In genomic region chr2:7073730-7074129, GRCm38 (mm10) we compare ENCODE assay signal across 17 mouse cellular contexts.
"Had no signal": no experiment of that assay in that cellular context is flagged by ENCODE, and none has a peak within 500 bp of the region (broad histone marks: within the 10 kb centered on the region; RNA-seq: fewer than 3 reads in every experiment).

No protein-coding gene starts in this region.

- H3K9ac ChIP-seq: liver, embryonic 15.5 days; midbrain, embryonic 15.5 days; neural tube, embryonic 12.5 days had no signal

- H3K4me1 ChIP-seq: liver, embryonic 15.5 days; megakaryocyte, embryonic 14.5 days; midbrain, embryonic 15.5 days; neural tube, embryonic 12.5 days had no signal

- H3K4me3 ChIP-seq: limb, embryonic 10.5 days; liver, embryonic 15.5 days; megakaryocyte, embryonic 14.5 days; midbrain, embryonic 15.5 days; neural tube, embryonic 12.5 days had no signal

- DNase-seq: kidney, adult 9 months; retina, postnatal 1 day; right cerebral cortex, postnatal 4 days; spleen, adult 18-20 months; thymus, adult 18-20 months; thymus, postnatal 14 days had no signal

- H3K27ac ChIP-seq: limb, embryonic 10.5 days; liver, embryonic 15.5 days; macrophage; midbrain, embryonic 15.5 days; neural tube, embryonic 12.5 days had no signal

- H3K27me3 ChIP-seq: liver, embryonic 15.5 days; megakaryocyte, embryonic 14.5 days; midbrain, embryonic 15.5 days; neural tube, embryonic 12.5 days had no signal

- H3K4me2 ChIP-seq: liver, embryonic 11.5 days; liver, embryonic 15.5 days; midbrain, embryonic 11.5 days; midbrain, embryonic 15.5 days; neural tube, embryonic 12.5 days had no signal

- H3K9me3 ChIP-seq: liver, embryonic 15.5 days had no signal

- ATAC-seq: inflammation-experienced regulatory T-cells, adult 6 months; intestine, postnatal 0 days; lung, postnatal 0 days; midbrain, embryonic 15.5 days had no signal

- H3K36me3 ChIP-seq: liver, embryonic 15.5 days; midbrain, embryonic 15.5 days; neural tube, embryonic 12.5 days had no signal
